Mouse (Mus musculus) heart, embryonic 10.5 days (tissue): ENCODE results near the gene Crtc1. TPM values are rescaled to one million over a fixed set of nuclear protein-coding genes. Genes with fewer than 3 reads are reported as not detected.

Source experiments
- DNase-seq: peaks from one replicate; pipeline ENCODE4 v3.0.0-alpha.2; 2017; ENCODE audit warnings: low spot score
- H3K27ac ChIP-seq: fragments of 300-500 bp; sonication (generic); 2 replicates; pipeline ENCODE4 v1.5.1; 2016; ENCODE audit warnings: mild to moderate bottlenecking
- H3K27me3 ChIP-seq: fragments of 300-500 bp; sonication (generic); 2 replicates; pipeline ENCODE4 v1.6.1; 2016; ENCODE audit warnings: mild to moderate bottlenecking; ENCODE audit not compliant: poor library complexity, insufficient read depth, severe bottlenecking
- H3K36me3 ChIP-seq: fragments of 300-500 bp; sonication (generic); 2 replicates; pipeline ENCODE4 v1.6.1; 2016; ENCODE audit warnings: mild to moderate bottlenecking, moderate library complexity
- H3K4me1 ChIP-seq: fragments of 300-500 bp; sonication (generic); 2 replicates; pipeline ENCODE4 v1.6.1; 2016; ENCODE audit warnings: mild to moderate bottlenecking
- H3K4me3 ChIP-seq: fragments of 300-500 bp; sonication (generic); 2 replicates; pipeline ENCODE4 v1.5.1; 2016; ENCODE audit warnings: mild to moderate bottlenecking, moderate library complexity
- H3K9me3 ChIP-seq: fragments of 300-500 bp; sonication (generic); 2 replicates; pipeline ENCODE4 v1.6.1; 2016; ENCODE audit warnings: mild to moderate bottlenecking, moderate library complexity
- WGBS: fragments of 180-500 bp; shearing (Covaris S2); methylation state at CpG from one replicate; pipeline ENCODE4 v1.1.7; 2016; 5-methylcytosine and 5-hydroxymethylcytosine counted together
- polyA plus RNA-seq: library from polyadenylated mRNA; unstranded; fragments of >200 nt; fragmentation: Nextera tagmentation; extraction: Ambion mirVana; gene quantifications from 2 replicates; pipeline ENCODE4 v1.2.1, GENCODE M21; 2016

Crtc1 gene
- polyA plus RNA-seq, 1 experiment from 2014 or later: 15.8 TPM

- peaks cover 20% of the 10 kb centered on the region for H3K4me1 ChIP-seq
- H3K27me3 ChIP-seq: no peaks in the 10 kb centered on the region
- DNase-seq: no peak
- H3K36me3 ChIP-seq: 0 out of 2 replicates have a peak, but pooled peaks cover 5% of the 10 kb centered on the region
- no peak overlapping the region for H3K27ac ChIP-seq
- H3K4me3 ChIP-seq: no peak overlapping the region
- 87% methylated on average over 5 of the region's 5 CpGs for WGBS
- H3K9me3 ChIP-seq: no peaks in the 10 kb centered on the region
Observed at GRCm38 (mm10) chr8:70435156-70435555, 4.2 kb downstream of the Crtc1 start.

- 43% methylated on average over 4 of the region's 4 CpGs for WGBS
- H3K27ac ChIP-seq: no peak overlapping the region
- no peak for DNase-seq
- H3K27me3 ChIP-seq: no peaks in the 10 kb centered on the region
- 0 out of 2 replicates have a peak, but pooled peaks cover 5% of the 10 kb centered on the region for H3K36me3 ChIP-seq
- peaks cover 7% of the 10 kb centered on the region; the same call in 1 of the 2 replicates for H3K4me1 ChIP-seq
- no peaks in the 10 kb centered on the region for H3K9me3 ChIP-seq
- no peak overlapping the region for H3K4me3 ChIP-seq
Observed at GRCm38 (mm10) chr8:70432991-70433536, 6.3 kb downstream of the Crtc1 start.

- 95% methylated on average over 4 of the region's 4 CpGs for WGBS
Observed at GRCm38 (mm10) chr8:70431213-70431612, 8.2 kb downstream of the Crtc1 start.

GRCm38 (mm10) chr8:70426300-70426907 is 13.0 kb downstream of the Crtc1 start:
- no peak for DNase-seq
- Histone ChIP-seq H3K9me3 (no peaks in the 10 kb centered on the region), H3K27me3 (no peaks in the 10 kb centered on the region), H3K4me3 (no peak overlapping the region), H3K27ac (peak overlapping the region; percentile 19; the same call in 1 of the 2 replicates), H3K4me1 (peaks cover 28% of the 10 kb centered on the region; the same call in 1 of the 2 replicates), H3K36me3 (no peaks in the 10 kb centered on the region)
- WGBS: 83% methylated on average over 2 of the region's 2 CpGs

More at GRCm38 (mm10) chr8:70431213-70431612, 8.2 kb downstream of the Crtc1 start:
- DNase-seq: no peak
- Histone ChIP-seq H3K4me3 (no peak overlapping the region), H3K27me3 (no peaks in the 10 kb centered on the region), H3K27ac (no peak overlapping the region), H3K36me3 (0 out of 2 replicates have a peak, but pooled peaks cover 5% of the 10 kb centered on the region), H3K9me3 (no peaks in the 10 kb centered on the region), H3K4me1 (peaks cover 13% of the 10 kb centered on the region; the same call in 1 of the 2 replicates)

GRCm38 (mm10) chr8:70422722-70423121 is 16.7 kb downstream of the Crtc1 start:
- H3K27me3 ChIP-seq: no peaks in the 10 kb centered on the region
- no peak overlapping the region for H3K4me3 ChIP-seq
- H3K36me3 ChIP-seq: no peaks in the 10 kb centered on the region
- H3K9me3 ChIP-seq: no peaks in the 10 kb centered on the region
- DNase-seq: peak; percentile 92
- 89% methylated on average over 2 of the region's 2 CpGs for WGBS
- H3K4me1 ChIP-seq: peaks cover 56% of the 10 kb centered on the region
- peak overlapping the region; percentile 37; the same call in 1 of the 2 replicates for H3K27ac ChIP-seq

- Histone ChIP-seq H3K4me1 (peaks cover 64% of the 10 kb centered on the region), H3K27ac (peak overlapping the region; percentile 37), H3K9me3 (no peaks in the 10 kb centered on the region), H3K27me3 (no peaks in the 10 kb centered on the region), H3K36me3 (no peaks in the 10 kb centered on the region), H3K4me3 (no peak overlapping the region)
- WGBS: 79% methylated on average over 18 of the region's 18 CpGs
- no peak for DNase-seq
Observed at GRCm38 (mm10) chr8:70421349-70422104, 17.9 kb downstream of the Crtc1 start.

- H3K4me3 ChIP-seq: no peak overlapping the region
- H3K36me3 ChIP-seq: no peaks in the 10 kb centered on the region
- H3K4me1 ChIP-seq: peaks cover 68% of the 10 kb centered on the region
- no peaks in the 10 kb centered on the region for H3K9me3 ChIP-seq
- peak overlapping the region; percentile 54 for H3K27ac ChIP-seq
- WGBS: 68% methylated on average over 11 of the region's 11 CpGs
- DNase-seq: no peak
- H3K27me3 ChIP-seq: no peaks in the 10 kb centered on the region
Observed at GRCm38 (mm10) chr8:70419879-70420643, 19.3 kb downstream of the Crtc1 start.

- Histone ChIP-seq H3K9me3 (no peaks in the 10 kb centered on the region), H3K4me3 (no peak overlapping the region), H3K4me1 (peaks cover 68% of the 10 kb centered on the region), H3K27ac (peak overlapping the region; percentile 4; the same call in 1 of the 2 replicates), H3K27me3 (no peaks in the 10 kb centered on the region), H3K36me3 (no peaks in the 10 kb centered on the region)
- 63% methylated on average over 14 of the region's 14 CpGs for WGBS
- DNase-seq: no peak
Observed at GRCm38 (mm10) chr8:70418954-70419353, 20.4 kb downstream of the Crtc1 start.

GRCm38 (mm10) chr8:70417914-70418313 is 21.5 kb downstream of the Crtc1 start:
- no peak overlapping the region for H3K27ac ChIP-seq
- WGBS: 37% methylated on average over 10 of the region's 10 CpGs
- no peaks in the 10 kb centered on the region for H3K27me3 ChIP-seq
- no peaks in the 10 kb centered on the region for H3K9me3 ChIP-seq
- no peak overlapping the region for H3K4me3 ChIP-seq
- no peak for DNase-seq
- peaks cover 3% of the 10 kb centered on the region; the same call in 1 of the 2 replicates for H3K36me3 ChIP-seq
- H3K4me1 ChIP-seq: peaks cover 68% of the 10 kb centered on the region

GRCm38 (mm10) chr8:70416941-70417340 is 22.4 kb downstream of the Crtc1 start:
- Histone ChIP-seq H3K27ac (0 out of 2 replicates have a peak overlapping the region, but pooled peaks have one; percentile 42), H3K4me1 (peaks cover 61% of the 10 kb centered on the region)
- WGBS: 31% methylated on average over 6 of the region's 6 CpGs

GRCm38 (mm10) chr8:70415540-70416451 is 23.6 kb downstream of the Crtc1 start:
- H3K27ac ChIP-seq: 0 out of 2 replicates have a peak overlapping the region, but pooled peaks have one; percentile 3
- 74% methylated on average over 8 of the region's 8 CpGs for WGBS
- no peaks in the 10 kb centered on the region for H3K27me3 ChIP-seq
- peaks cover 51% of the 10 kb centered on the region for H3K4me1 ChIP-seq
- no peak for DNase-seq
- no peak overlapping the region for H3K4me3 ChIP-seq
- H3K9me3 ChIP-seq: no peaks in the 10 kb centered on the region
- H3K36me3 ChIP-seq: peaks cover 3% of the 10 kb centered on the region; the same call in 1 of the 2 replicates

More at GRCm38 (mm10) chr8:70416941-70417340, 22.4 kb downstream of the Crtc1 start:
- no peaks in the 10 kb centered on the region for H3K27me3 ChIP-seq
- H3K36me3 ChIP-seq: peaks cover 3% of the 10 kb centered on the region; the same call in 1 of the 2 replicates
- no peak for DNase-seq
- H3K4me3 ChIP-seq: no peak overlapping the region
- H3K9me3 ChIP-seq: no peaks in the 10 kb centered on the region
